Mouse (Mus musculus) hindbrain, embryonic 14.5 days (tissue): ENCODE measurements around the gene 1700022I11Rik. TPM values are rescaled to one million over a fixed set of nuclear protein-coding genes. Genes with fewer than 3 reads are reported as not detected.

Source experiments
- ATAC-seq: fragments of 200-750 bp; cut with Nextera tagmentation; 2 replicates; pipeline ENCODE4 v1.8.0; 2017; ENCODE audit warnings: moderate number of reproducible peaks, mild to moderate bottlenecking, moderate TSS enrichment, moderate library complexity; ENCODE audit not compliant: low FRiP score
- DNase-seq: peaks from one replicate; pipeline ENCODE4 v3.0.0-alpha.2; 2015; ENCODE audit warnings: low spot score
- H3K27ac ChIP-seq: fragments of 300-500 bp; sonication (generic); 2 replicates; pipeline ENCODE4 v1.5.1; 2014; ENCODE audit warnings: mild to moderate bottlenecking, moderate library complexity
- H3K27me3 ChIP-seq: fragments of 300-500 bp; sonication (generic); 2 replicates; pipeline ENCODE4 v1.6.1; 2014; ENCODE audit warnings: mild to moderate bottlenecking, low read length, mixed read lengths; ENCODE audit not compliant: control insufficient read depth, insufficient read depth
- H3K36me3 ChIP-seq: fragments of 300-500 bp; sonication (generic); replicated peaks from 2 replicates; pipeline ENCODE4 v1.6.1; 2014; ENCODE audit not compliant: control insufficient read depth, insufficient read depth
- H3K4me1 ChIP-seq: fragments of 300-500 bp; sonication (generic); replicated peaks from 2 replicates; pipeline ENCODE4 v1.6.1; 2014; ENCODE audit warnings: antibody characterized with exemption, low read length, mixed read lengths; ENCODE audit not compliant: control insufficient read depth, insufficient read depth
- H3K4me2 ChIP-seq: fragments of 300-500 bp; sonication (generic); replicated peaks from 2 replicates; pipeline ENCODE4 v1.6.1; 2014; ENCODE audit warnings: mild to moderate bottlenecking, moderate library complexity
- H3K4me3 ChIP-seq: fragments of 300-500 bp; sonication (generic); replicated peaks from 2 replicates; pipeline ENCODE4 v1.5.1; 2014; ENCODE audit warnings: mild to moderate bottlenecking, low read length
- H3K9ac ChIP-seq: fragments of 300-500 bp; sonication (generic); 2 replicates; pipeline ENCODE4 v1.6.1; 2014
- H3K9me3 ChIP-seq: fragments of 300-500 bp; sonication (generic); 2 replicates; pipeline ENCODE4 v1.6.1; 2016; ENCODE audit warnings: low read length; ENCODE audit not compliant: control insufficient read depth
- WGBS: fragments of 180-500 bp; shearing (Covaris S2); extraction: QIAGEN DNeasy Blood & Tissue Kit; methylation state at CpG from one replicate; pipeline ENCODE4 v1.1.7; 2014; 5-methylcytosine and 5-hydroxymethylcytosine counted together
- polyA plus RNA-seq: library from polyadenylated mRNA; unstranded; fragments of >200 nt; fragmentation: Nextera tagmentation; extraction: Ambion mirVana; gene quantifications from 2 replicates; pipeline ENCODE4 v1.2.1, GENCODE M21; 2014

Gene 1700022I11Rik
- polyA plus RNA-seq, 1 experiment from 2014 or later: 0.71 TPM

DNA sequence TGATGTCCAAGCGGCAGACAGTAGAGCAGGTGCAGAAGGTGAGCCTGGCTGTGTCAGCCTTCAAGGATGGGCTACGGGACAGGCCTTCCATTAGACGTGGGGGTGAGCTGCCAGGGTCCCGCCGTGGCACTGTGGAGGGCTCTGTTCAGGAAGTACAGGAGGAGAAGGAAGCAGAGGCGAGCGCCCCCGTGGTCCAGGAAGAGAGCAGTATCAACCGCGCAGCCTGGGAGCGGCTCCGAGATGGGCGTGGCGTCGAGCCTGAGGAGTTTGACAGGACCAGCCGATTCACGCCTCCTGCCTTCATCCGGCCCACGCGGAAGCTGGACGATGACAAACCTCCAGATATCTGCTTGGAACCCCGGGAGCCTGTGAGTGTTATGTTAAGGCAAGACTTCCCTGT lies 35.8 kb upstream of the 1700022I11Rik start:
- WGBS: 12% methylated on average over 22 of the region's 22 CpGs
- Histone ChIP-seq H3K9me3 (no peaks in the 10 kb centered on the region), H3K4me3 (no peak overlapping the region), H3K9ac (no peak overlapping the region), H3K4me2 (peak overlapping the region; percentile 25), H3K4me1 (no peaks in the 10 kb centered on the region), H3K27ac (no peak overlapping the region), H3K27me3 (no peaks in the 10 kb centered on the region), H3K36me3 (peaks cover 8% of the 10 kb centered on the region; the same call in 1 of the 2 replicates)
- ATAC-seq (no peak), DNase-seq (no peak)

DNA sequence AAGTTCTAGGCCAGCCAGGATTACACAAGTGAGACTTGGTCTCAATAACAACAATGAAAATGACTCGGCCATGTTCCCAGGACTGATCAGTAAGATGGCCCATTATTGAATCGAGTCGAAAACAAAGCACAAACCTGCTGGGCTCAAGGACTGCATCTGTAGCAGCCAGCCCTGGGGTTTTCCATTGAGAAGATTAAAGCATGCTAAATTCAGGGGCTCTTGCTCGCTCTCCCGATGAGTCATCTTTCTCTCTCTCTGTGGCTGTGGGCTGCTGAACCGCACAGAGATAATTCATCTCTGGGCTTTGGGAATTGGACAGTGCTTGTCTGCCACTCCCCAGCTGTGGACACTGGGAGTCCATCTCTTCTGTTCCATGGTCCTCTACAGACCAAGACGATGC lies 28.0 kb upstream of the 1700022I11Rik start:
- H3K4me2 ChIP-seq: no peak overlapping the region
- 68% methylated on average over 7 of the region's 7 CpGs for WGBS
- no peak for DNase-seq
- no peak for ATAC-seq
- no peaks in the 10 kb centered on the region for H3K27me3 ChIP-seq
- no peak overlapping the region for H3K4me3 ChIP-seq
- no peaks in the 10 kb centered on the region for H3K9me3 ChIP-seq
- H3K36me3 ChIP-seq: peaks cover 27% of the 10 kb centered on the region
- no peak overlapping the region for H3K27ac ChIP-seq
- no peak overlapping the region for H3K9ac ChIP-seq
- H3K4me1 ChIP-seq: peaks cover 8% of the 10 kb centered on the region

DNA sequence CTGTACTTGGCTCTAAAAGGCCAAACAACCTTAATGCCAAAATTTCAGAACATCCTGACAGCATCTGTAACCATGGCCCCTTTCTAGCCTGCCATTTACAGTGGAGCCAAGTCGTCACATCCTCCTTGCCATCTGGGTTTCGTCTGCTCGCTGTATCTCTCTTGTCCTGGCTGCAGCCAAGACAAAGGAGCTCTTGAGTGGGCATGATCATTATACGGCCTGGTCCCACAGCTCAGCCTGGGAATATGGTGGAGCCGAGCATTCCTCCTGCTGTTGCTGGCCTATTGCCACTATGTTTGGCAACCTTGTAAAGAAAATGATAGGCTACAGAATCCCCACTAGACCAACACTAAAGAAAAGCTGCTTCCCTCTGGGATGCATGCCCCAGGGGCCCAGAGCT lies 26.1 kb upstream of the 1700022I11Rik start:
- no peak overlapping the region for H3K4me3 ChIP-seq
- H3K27ac ChIP-seq: peak overlapping the region; percentile 43; the same call in 1 of the 2 replicates
- 64% methylated on average over 5 of the region's 5 CpGs for WGBS
- ATAC-seq (peak; percentile 42; the same call in 1 of the 2 replicates), DNase-seq (peak; percentile 55)
- no peaks in the 10 kb centered on the region for H3K9me3 ChIP-seq
- no peak overlapping the region for H3K9ac ChIP-seq
- H3K4me2 ChIP-seq: no peak overlapping the region
- H3K4me1 ChIP-seq: peaks cover 27% of the 10 kb centered on the region
- peaks cover 22% of the 10 kb centered on the region for H3K36me3 ChIP-seq
- no peaks in the 10 kb centered on the region for H3K27me3 ChIP-seq

DNA sequence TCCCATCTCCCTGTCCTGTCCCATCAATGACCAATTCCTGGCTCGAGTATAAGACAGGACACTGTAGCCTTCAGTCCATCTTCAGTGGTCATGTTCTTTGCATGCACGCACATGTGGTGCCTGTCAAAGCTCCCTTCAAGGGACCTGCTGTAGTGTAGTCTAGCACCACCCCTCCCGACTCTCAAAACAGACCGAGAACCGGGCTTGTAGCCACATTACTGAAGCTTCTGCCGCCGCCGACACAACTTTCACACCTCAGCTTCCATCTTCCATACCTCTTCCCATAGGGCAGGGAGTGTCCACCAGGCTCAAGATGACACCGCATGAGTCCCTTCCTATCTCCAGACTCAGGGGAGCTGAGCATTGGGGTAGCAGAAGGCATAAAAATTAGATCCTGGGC lies 25.2 kb upstream of the 1700022I11Rik start:
- H3K4me2 ChIP-seq: no peak overlapping the region
- 89% methylated on average over 9 of the region's 9 CpGs for WGBS
- H3K27me3 ChIP-seq: no peaks in the 10 kb centered on the region
- H3K4me1 ChIP-seq: peaks cover 36% of the 10 kb centered on the region
- H3K9me3 ChIP-seq: no peaks in the 10 kb centered on the region
- ATAC-seq (no peak), DNase-seq (no peak)
- no peak overlapping the region for H3K27ac ChIP-seq
- H3K9ac ChIP-seq: no peak overlapping the region
- H3K4me3 ChIP-seq: no peak overlapping the region
- peaks cover 14% of the 10 kb centered on the region for H3K36me3 ChIP-seq

DNA sequence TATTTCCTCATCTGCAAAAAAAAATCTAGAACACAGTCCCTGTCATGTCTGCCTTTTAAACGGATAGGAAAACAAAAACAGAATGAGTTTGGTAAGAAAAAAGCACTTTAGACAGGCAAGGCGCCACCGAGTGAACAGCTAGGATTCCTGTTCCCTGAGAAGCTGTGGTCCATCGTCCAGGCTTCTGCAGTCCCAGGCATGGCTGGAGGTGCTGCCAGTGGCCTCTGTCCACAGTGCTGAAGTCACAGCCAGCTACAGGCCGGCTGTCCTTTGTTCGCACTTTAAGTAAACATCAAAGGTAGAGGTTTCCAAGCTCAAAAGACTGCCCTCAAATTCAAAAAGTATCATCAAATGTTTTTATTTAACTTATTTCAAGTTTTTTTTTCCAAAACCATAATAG lies 24.4 kb upstream of the 1700022I11Rik start:
- Histone ChIP-seq H3K9me3 (no peaks in the 10 kb centered on the region), H3K27me3 (no peaks in the 10 kb centered on the region), H3K9ac (no peak overlapping the region), H3K36me3 (peaks cover 5% of the 10 kb centered on the region; the same call in 1 of the 2 replicates), H3K4me1 (peaks cover 39% of the 10 kb centered on the region), H3K4me2 (no peak overlapping the region), H3K27ac (no peak overlapping the region), H3K4me3 (no peak overlapping the region)
- 15% methylated on average over 6 of the region's 6 CpGs for WGBS
- DNase-seq: peak; percentile 44
- no peak for ATAC-seq

DNA sequence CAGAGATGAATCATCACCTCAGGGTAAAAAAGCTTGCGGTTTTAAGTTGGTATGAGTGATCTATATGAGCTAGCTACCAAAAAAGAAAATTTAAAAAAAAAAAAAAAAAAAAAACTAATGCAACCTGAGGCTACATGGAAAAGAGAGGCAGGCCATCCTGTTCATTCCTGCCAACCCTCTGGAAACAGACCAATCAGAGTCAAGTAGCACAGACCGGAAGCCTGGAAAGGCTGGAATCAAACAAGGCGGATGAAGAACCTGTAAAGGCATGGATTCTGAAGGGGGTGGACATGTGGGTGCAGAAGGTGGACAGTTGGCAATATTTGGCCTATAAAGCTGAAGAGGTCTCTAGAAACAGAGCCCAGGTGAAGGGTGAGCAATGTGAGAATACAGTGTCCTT lies 24.0 kb upstream of the 1700022I11Rik start:
- Histone ChIP-seq H3K27ac (no peak overlapping the region), H3K27me3 (no peaks in the 10 kb centered on the region), H3K9me3 (no peaks in the 10 kb centered on the region), H3K9ac (no peak overlapping the region), H3K4me3 (no peak overlapping the region), H3K4me2 (no peak overlapping the region), H3K4me1 (peaks cover 39% of the 10 kb centered on the region), H3K36me3 (peaks cover 3% of the 10 kb centered on the region; the same call in 1 of the 2 replicates)
- DNase-seq (no peak), ATAC-seq (no peak)
- 91% methylated on average over 3 of the region's 3 CpGs for whole genome bisulfite sequencing

DNA sequence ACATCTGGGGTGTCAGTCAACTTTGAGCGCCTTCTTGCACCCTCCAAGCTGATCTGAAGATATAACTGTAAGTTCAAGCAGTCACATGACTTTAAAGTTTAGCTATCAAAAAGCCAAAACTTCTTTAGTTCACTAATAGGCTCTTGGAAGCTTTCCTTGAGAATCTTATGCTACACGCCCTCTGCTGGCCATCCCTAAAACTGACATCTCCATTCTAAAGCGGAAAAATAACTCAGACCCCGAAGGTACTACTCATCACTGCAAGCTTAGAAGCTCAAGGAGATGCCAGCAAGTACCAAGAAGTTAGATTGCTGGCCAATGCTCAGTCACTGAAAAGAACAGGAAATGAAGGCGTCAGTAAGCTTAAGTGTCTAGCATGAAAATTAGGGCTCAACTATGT lies 23.5 kb upstream of the 1700022I11Rik start:
- H3K27ac ChIP-seq: peak overlapping the region; percentile 89
- peak overlapping the region; percentile 28 for H3K9ac ChIP-seq
- H3K9me3 ChIP-seq: no peaks in the 10 kb centered on the region
- ATAC-seq: no peak
- 8% methylated on average over 5 of the region's 5 CpGs for WGBS
- H3K36me3 ChIP-seq: no peaks in the 10 kb centered on the region
- H3K4me2 ChIP-seq: peak overlapping the region; percentile 38
- DNase-seq: peak; percentile 87
- no peaks in the 10 kb centered on the region for H3K27me3 ChIP-seq
- peaks cover 39% of the 10 kb centered on the region for H3K4me1 ChIP-seq
- H3K4me3 ChIP-seq: no peak overlapping the region

DNA sequence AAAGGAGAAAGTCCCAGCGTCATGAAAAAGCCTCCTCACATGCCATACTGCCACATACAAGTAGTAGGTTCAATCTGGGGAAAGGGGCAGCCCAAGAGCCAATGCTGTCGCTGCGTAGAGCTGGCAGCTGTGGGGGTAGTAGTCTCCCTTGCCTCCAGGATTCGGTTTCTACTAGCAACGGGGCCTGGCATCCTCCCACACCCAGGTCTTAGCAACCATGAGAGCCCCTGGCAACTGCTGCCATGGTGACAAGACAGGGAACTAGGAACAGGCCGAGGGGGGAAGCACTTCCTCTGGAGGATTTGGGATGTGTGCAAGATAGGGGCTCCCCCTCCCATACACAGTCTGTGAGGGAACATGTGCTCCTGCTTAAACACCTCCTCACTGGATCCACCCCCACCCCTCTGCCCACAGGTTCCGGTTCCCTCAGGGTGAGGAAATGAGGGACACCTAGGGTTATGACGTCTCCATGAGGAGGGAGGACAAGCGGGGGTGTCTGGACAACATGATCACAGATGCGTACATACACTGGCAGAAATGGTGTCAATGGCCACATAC lies 22.6 kb upstream of the 1700022I11Rik start:
- Histone ChIP-seq H3K4me3 (no peak overlapping the region), H3K9ac (peak overlapping the region; percentile 28), H3K9me3 (no peaks in the 10 kb centered on the region), H3K4me1 (peaks cover 45% of the 10 kb centered on the region), H3K4me2 (peak overlapping the region; percentile 38), H3K27ac (peak overlapping the region; percentile 89), H3K27me3 (no peaks in the 10 kb centered on the region), H3K36me3 (no peaks in the 10 kb centered on the region)
- ATAC-seq (peak; percentile 50), DNase-seq (peak; percentile 84)
- 18% methylated on average over 10 of the region's 10 CpGs for WGBS

DNA sequence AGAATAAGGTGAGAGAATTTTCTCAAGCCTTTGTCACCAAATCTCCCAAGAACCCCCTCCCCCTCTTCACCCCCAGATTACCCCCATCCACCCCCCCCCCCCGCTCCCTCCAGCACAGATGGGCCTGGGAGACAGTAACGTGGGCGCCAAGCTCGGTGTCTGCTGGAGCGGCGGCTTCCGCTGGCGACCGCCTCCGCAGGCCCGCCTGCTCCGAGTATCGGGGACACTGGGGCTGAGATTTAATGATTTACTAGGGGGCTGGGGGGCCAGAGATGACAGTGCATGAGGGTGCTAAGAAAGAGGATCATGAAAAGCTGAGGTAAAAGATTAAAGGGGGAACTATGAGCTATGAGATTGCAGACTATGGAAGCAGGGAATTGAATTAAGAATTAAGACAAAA lies 20.9 kb upstream of the 1700022I11Rik start:
- Histone ChIP-seq H3K4me2 (0 out of 2 replicates have a peak overlapping the region, but pooled peaks have one; percentile 91), H3K4me1 (peaks cover 59% of the 10 kb centered on the region), H3K36me3 (peaks cover 6% of the 10 kb centered on the region; the same call in 1 of the 2 replicates), H3K27ac (peak overlapping the region; percentile 89), H3K9ac (0 out of 2 replicates have a peak overlapping the region, but pooled peaks have one; percentile 35), H3K9me3 (no peaks in the 10 kb centered on the region), H3K4me3 (no peak overlapping the region), H3K27me3 (no peaks in the 10 kb centered on the region)
- no peak for DNase-seq
- 29% methylated on average over 13 of the region's 13 CpGs for WGBS
- ATAC-seq: no peak
